Mouse (Mus musculus) bone marrow macrophage, adult 2 months (primary cell): ENCODE results near the gene Tgfbr1.

ENCODE experiments used
- CTCF ChIP-seq: IDR thresholded peaks from 2 replicates; pipeline ENCODE4 v1.5.1; 2012; ENCODE audit warnings: low read depth, mild to moderate bottlenecking, low read length, moderate library complexity
- POLR2A ChIP-seq: IDR thresholded peaks from 2 replicates; pipeline ENCODE4 v1.6.1; 2012; ENCODE audit warnings: mild to moderate bottlenecking, low read depth, low read length, borderline replicate concordance

DNA sequence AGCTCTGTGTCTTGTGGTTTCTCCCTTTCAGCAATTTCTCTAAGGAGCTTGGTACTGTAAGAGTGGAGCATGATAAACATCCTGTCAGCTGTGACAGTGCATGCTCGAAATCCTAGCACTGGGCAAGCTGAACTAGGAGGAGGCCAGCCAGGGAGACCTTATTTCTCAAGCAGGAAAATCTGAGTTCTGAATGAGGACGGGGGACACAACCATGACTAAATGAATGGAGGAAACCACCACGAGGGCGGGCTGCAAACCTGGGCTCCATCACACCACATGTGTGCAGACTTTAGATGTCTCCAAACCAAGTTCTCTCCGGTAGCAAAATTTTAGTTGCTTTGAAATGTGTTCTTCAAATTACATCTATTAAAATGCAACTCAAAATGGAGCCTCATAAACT lies 96.1 kb downstream of the Tgfbr1 start:
- TF ChIP-seq POLR2A (no peak), CTCF (no peak)
